In the genomic region with DNA sequence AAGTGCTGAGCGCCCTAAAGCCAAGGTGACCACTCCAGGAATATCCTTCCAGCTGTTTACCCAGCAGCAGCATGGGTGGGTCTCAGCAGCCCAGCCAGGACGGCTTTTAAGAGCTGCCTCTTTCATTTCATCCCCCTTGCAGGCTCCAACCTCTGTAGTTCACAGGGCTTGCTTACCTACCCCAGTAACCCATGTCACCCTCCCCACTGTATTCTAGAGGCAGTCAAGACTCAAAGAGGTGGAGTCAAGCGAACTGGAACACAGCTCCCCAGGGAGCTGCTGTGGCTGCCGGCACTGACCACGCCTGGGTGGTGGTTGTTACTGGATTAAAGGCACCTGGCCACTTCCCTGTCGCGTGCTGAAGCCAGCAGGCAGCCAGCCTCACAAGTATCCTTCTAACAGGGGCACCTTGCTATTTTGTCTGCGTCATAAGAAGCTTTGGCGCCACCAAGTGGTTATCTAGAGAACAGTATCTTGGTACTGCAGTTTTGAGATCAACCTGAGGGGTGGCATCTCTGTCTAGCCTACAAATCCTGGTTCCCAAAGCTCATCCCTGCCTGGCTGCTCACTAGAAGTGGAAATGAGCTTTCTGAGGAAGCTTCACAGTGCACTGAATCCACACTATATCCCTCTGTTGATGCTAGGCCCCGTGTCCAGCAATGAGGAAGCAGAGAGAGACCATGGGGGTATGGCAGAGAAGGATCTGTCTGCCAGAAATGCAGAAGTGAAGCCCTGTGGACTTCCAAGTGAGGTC, we compare ENCODE assay signal across 9 mouse cellular contexts. TPM values are rescaled to one million over a fixed set of nuclear protein-coding genes. Genes with fewer than 3 reads are reported as not detected.
DNase-seq lines count a peak whose midpoint lies in the region; ATAC-seq lines count a peak whose summit lies in the region.
"Had no signal": no experiment of that assay in that cellular context is flagged by ENCODE, and none has a peak within 500 bp of the region (broad histone marks: within the 10 kb centered on the region; RNA-seq: fewer than 3 reads in every experiment).

No protein-coding gene starts in this region.

- 12% methylated on average over 10 of the region's 10 CpGs for WGBS in embryonic facial prominence, embryonic 13.5 days
- 9% methylated on average over 10 of the region's 10 CpGs for WGBS in heart, embryonic 11.5 days (ENCODE audit: insufficient replicate concordance)
- WGBS in kidney, embryonic 16.5 days: 11% methylated on average over 10 of the region's 10 CpGs
- 7% methylated on average over 10 of the region's 10 CpGs for WGBS in liver, embryonic 13.5 days (ENCODE audit: insufficient replicate concordance)
- WGBS in neural tube, embryonic 13.5 days: 12% methylated on average over 10 of the region's 10 CpGs

- no peak for ATAC-seq in embryonic facial prominence, embryonic 13.5 days (ENCODE audit: insufficient number of reproducible peaks, insufficient read depth, low FRiP score, low TSS enrichment, low read depth)
- ATAC-seq in heart, embryonic 11.5 days (replicated peaks; ENCODE audit: insufficient number of reproducible peaks, low FRiP score, low TSS enrichment): 0 out of 2 replicates have a peak, but pooled peaks have one; percentile 26
- ATAC-seq in kidney, embryonic 16.5 days (ENCODE audit: low FRiP score, low TSS enrichment): peak; percentile 83
- no peak for ATAC-seq in liver, embryonic 13.5 days (ENCODE audit: low read depth)
- peak; percentile 79 for ATAC-seq in neural tube, embryonic 13.5 days (ENCODE audit: low read depth)

- H3K4me2 ChIP-seq in embryonic facial prominence, embryonic 13.5 days: peak overlapping the region; percentile 44
- H3K4me2 ChIP-seq in heart, embryonic 11.5 days: no peak overlapping the region; the same call in 1 of the 2 replicates
- H3K4me2 ChIP-seq in kidney, embryonic 16.5 days (replicated peaks; ENCODE audit: low read depth, low read length): peak overlapping the region; percentile 22; the same call in 1 of the 2 replicates
- no peak overlapping the region for H3K4me2 ChIP-seq in liver, embryonic 13.5 days
- H3K4me2 ChIP-seq in neural tube, embryonic 13.5 days: peak overlapping the region; percentile 35

- no peaks in the 10 kb centered on the region for H3K9me3 ChIP-seq in embryonic facial prominence, embryonic 13.5 days
- H3K9me3 ChIP-seq in heart, embryonic 11.5 days (replicated peaks; ENCODE audit: control insufficient read depth, low read length): no peaks in the 10 kb centered on the region
- no peaks in the 10 kb centered on the region for H3K9me3 ChIP-seq in kidney, embryonic 16.5 days (ENCODE audit: low read length)
- no peaks in the 10 kb centered on the region for H3K9me3 ChIP-seq in liver, embryonic 13.5 days (replicated peaks)
- H3K9me3 ChIP-seq in neural tube, embryonic 13.5 days: no peaks in the 10 kb centered on the region

- no peak overlapping the region for H3K27ac ChIP-seq in embryonic facial prominence, embryonic 13.5 days
- no peak overlapping the region for H3K27ac ChIP-seq in heart, embryonic 11.5 days (ENCODE audit: low read depth, low read length)
- no peak overlapping the region for H3K27ac ChIP-seq in kidney, embryonic 16.5 days (ENCODE audit: low read length)
- no peak overlapping the region for H3K27ac ChIP-seq in liver, embryonic 13.5 days
- H3K27ac ChIP-seq in neural tube, embryonic 13.5 days (replicated peaks): no peak overlapping the region

- H3K27me3 ChIP-seq in embryonic facial prominence, embryonic 13.5 days: peaks cover 7% of the 10 kb centered on the region; the same call in 1 of the 2 replicates
- H3K27me3 ChIP-seq in heart, embryonic 11.5 days (ENCODE audit: control insufficient read depth, insufficient read depth, low read length): peaks cover 6% of the 10 kb centered on the region; the same call in 1 of the 2 replicates
- no peaks in the 10 kb centered on the region for H3K27me3 ChIP-seq in kidney, embryonic 16.5 days (ENCODE audit: insufficient read depth, low read length)
- no peaks in the 10 kb centered on the region for H3K27me3 ChIP-seq in liver, embryonic 13.5 days
- H3K27me3 ChIP-seq in neural tube, embryonic 13.5 days: peaks cover 2% of the 10 kb centered on the region; the same call in 1 of the 2 replicates

- peak; percentile 84 to 86 for DNase-seq in B cell, adult 2 months
- peak; percentile 71 for DNase-seq in adrenal gland, postnatal 25 days
- peak; percentile 21 for DNase-seq in liver, embryonic 13.5 days
- peak; percentile 85 for DNase-seq in telencephalon, adult 2 months (ENCODE audit: low read depth, low spot score)

- H3K9ac ChIP-seq in embryonic facial prominence, embryonic 13.5 days: peak overlapping the region; percentile 33; the same call in 1 of the 2 replicates
- no peak overlapping the region for H3K9ac ChIP-seq in heart, embryonic 11.5 days (ENCODE audit: low read depth, low read length)
- H3K9ac ChIP-seq in kidney, embryonic 16.5 days (replicated peaks; ENCODE audit: low read length): 0 out of 2 replicates have a peak overlapping the region, but pooled peaks have one; percentile 44
- no peak overlapping the region for H3K9ac ChIP-seq in liver, embryonic 13.5 days
- H3K9ac ChIP-seq in neural tube, embryonic 13.5 days: 0 out of 2 replicates have a peak overlapping the region, but pooled peaks have one; percentile 22

- H3K4me3 ChIP-seq in embryonic facial prominence, embryonic 13.5 days: no peak overlapping the region
- H3K4me3 ChIP-seq in heart, embryonic 11.5 days (ENCODE audit: low read depth, low read length): no peak overlapping the region
- H3K4me3 ChIP-seq in kidney, embryonic 16.5 days (ENCODE audit: low read length): no peak overlapping the region
- no peak overlapping the region for H3K4me3 ChIP-seq in liver, embryonic 13.5 days (replicated peaks)
- H3K4me3 ChIP-seq in neural tube, embryonic 13.5 days: no peak overlapping the region
- H3K4me3 ChIP-seq: erythroblast, embryonic 14.5 days had no signal

- no peaks in the 10 kb centered on the region for H3K36me3 ChIP-seq in embryonic facial prominence, embryonic 13.5 days
- no peaks in the 10 kb centered on the region for H3K36me3 ChIP-seq in heart, embryonic 11.5 days (ENCODE audit: control insufficient read depth, insufficient read depth, low read length)
- H3K36me3 ChIP-seq in kidney, embryonic 16.5 days (ENCODE audit: insufficient read depth, low read length): no peaks in the 10 kb centered on the region
- H3K36me3 ChIP-seq in liver, embryonic 13.5 days: no peaks in the 10 kb centered on the region
- H3K36me3 ChIP-seq in neural tube, embryonic 13.5 days: no peaks in the 10 kb centered on the region

- peaks cover 9% of the 10 kb centered on the region; the same call in 1 of the 2 replicates for H3K4me1 ChIP-seq in embryonic facial prominence, embryonic 13.5 days
- peaks cover 8% of the 10 kb centered on the region for H3K4me1 ChIP-seq in heart, embryonic 11.5 days (ENCODE audit: control insufficient read depth, insufficient read depth, low read length)
- 0 out of 2 replicates have a peak, but pooled peaks cover 3% of the 10 kb centered on the region for H3K4me1 ChIP-seq in kidney, embryonic 16.5 days (ENCODE audit: insufficient read depth, low read length)
- no peaks in the 10 kb centered on the region for H3K4me1 ChIP-seq in liver, embryonic 13.5 days (replicated peaks)
- peaks cover 25% of the 10 kb centered on the region for H3K4me1 ChIP-seq in neural tube, embryonic 13.5 days (replicated peaks)

RNA-seq across cellular contexts. Expression of gene Txnrd3, which starts 11.8 kb away (rescaled TPM):
- 10.3 and 12.8 TPM in 2 replicates for total RNA-seq in adrenal gland, postnatal 25 days (2021)
- polyA plus RNA-seq in embryonic facial prominence, embryonic 13.5 days (2015; fragmentation: Nextera tagmentation; extraction: Ambion mirVana): 9.6 and 10.1 TPM in 2 replicates
- polyA plus RNA-seq in heart, embryonic 11.5 days (2014; fragmentation: Nextera tagmentation; extraction: Ambion mirVana): 8.7 and 10.4 TPM in 2 replicates
- 15.9 and 16.9 TPM in 2 replicates for polyA plus RNA-seq in kidney, embryonic 16.5 days (2015; fragmentation: Nextera tagmentation; extraction: Ambion mirVana)
- polyA plus RNA-seq in liver, embryonic 13.5 days (2015; fragmentation: Nextera tagmentation; extraction: Ambion mirVana): 4.0 and 4.2 TPM in 2 replicates
- polyA plus RNA-seq in neural tube, embryonic 13.5 days (2015; fragmentation: Nextera tagmentation; extraction: Ambion mirVana): 10.1 and 10.6 TPM in 2 replicates
- polyA plus RNA-seq: erythroblast, embryonic 14.5 days had no signal

RNA-seq across cellular contexts. Expression of gene Chchd6, which starts 36.5 kb away (rescaled TPM):
- total RNA-seq in adrenal gland, postnatal 25 days (2021): 22.1 and 23.8 TPM in 2 replicates
- 65.0 and 67.2 TPM in 2 replicates for polyA plus RNA-seq in embryonic facial prominence, embryonic 13.5 days (2015; fragmentation: Nextera tagmentation; extraction: Ambion mirVana)
- polyA plus RNA-seq in heart, embryonic 11.5 days (2014; fragmentation: Nextera tagmentation; extraction: Ambion mirVana): 45.5 and 45.9 TPM in 2 replicates
- 67.5 and 72.3 TPM in 2 replicates for polyA plus RNA-seq in kidney, embryonic 16.5 days (2015; fragmentation: Nextera tagmentation; extraction: Ambion mirVana)
- polyA plus RNA-seq in liver, embryonic 13.5 days (2015; fragmentation: Nextera tagmentation; extraction: Ambion mirVana): 19.6 and 20.1 TPM in 2 replicates
- polyA plus RNA-seq in neural tube, embryonic 13.5 days (2015; fragmentation: Nextera tagmentation; extraction: Ambion mirVana): 109 and 115 TPM in 2 replicates

Comparison
In these comparisons a context has a peak if more than half of its experiments do, and no peak if none do; other contexts are left out.
1. DNase-seq: peak in every context shown above with its lines; median percentile 85 in B cell, adult 2 months; 85 in telencephalon, adult 2 months; 71 in adrenal gland, postnatal 25 days; 21 in liver, embryonic 13.5 days.
2. ATAC-seq: peak in heart, embryonic 11.5 days (single experiment), kidney, embryonic 16.5 days (single experiment) and neural tube, embryonic 13.5 days (single experiment); none in embryonic facial prominence, embryonic 13.5 days (single experiment) and liver, embryonic 13.5 days (single experiment).
3. H3K4me2 ChIP-seq: peak in embryonic facial prominence, embryonic 13.5 days (single experiment), kidney, embryonic 16.5 days (single experiment) and neural tube, embryonic 13.5 days (single experiment); none in heart, embryonic 11.5 days (single experiment) and liver, embryonic 13.5 days (single experiment).
4. H3K9ac ChIP-seq: peak in embryonic facial prominence, embryonic 13.5 days (single experiment), kidney, embryonic 16.5 days (single experiment) and neural tube, embryonic 13.5 days (single experiment); none in heart, embryonic 11.5 days (single experiment) and liver, embryonic 13.5 days (single experiment).